Mouse (Mus musculus): ENCODE measurements at regions not wholly inside any gene's neighbourhood (a gene's known extent, or its start where the extent isn't known, plus 50 kb on each side); places are given as distances from the start of the nearest gene placed in this dataset.

DNA sequence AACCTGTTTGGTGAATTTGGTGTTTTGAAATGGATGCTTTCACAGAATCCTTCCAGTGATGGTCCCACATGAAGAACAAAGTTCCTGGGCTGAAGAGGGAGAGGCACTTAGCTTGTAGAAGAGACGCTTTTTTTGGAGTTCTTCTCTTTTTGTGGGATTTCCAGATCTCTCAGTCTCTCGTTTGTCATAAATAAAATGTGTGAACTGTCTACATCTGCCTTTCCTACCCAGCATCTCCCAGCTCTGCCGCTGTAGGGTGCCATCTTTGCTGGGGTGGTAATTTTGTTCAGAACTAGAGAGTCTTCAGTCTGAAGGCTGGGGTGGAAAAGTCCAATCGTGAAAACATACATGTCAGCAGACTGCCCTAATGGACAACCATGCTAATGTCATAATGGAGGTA lies 197.8 kb upstream of the Phyhipl start:
- TF ChIP-seq POLR2A (IDR thresholded peaks at IDR 0.05; ENCODE audit: borderline replicate concordance, insufficient read depth, low read length) = no peak
- TF ChIP-seq CTCF (IDR thresholded peaks at IDR 0.05; ENCODE audit: borderline replicate concordance, insufficient read depth, low read depth, low read length) = no peak

Data from cerebellum, adult 2 months (tissue).